ENCODE assay signal across 29 mouse cellular contexts in the genomic region with DNA sequence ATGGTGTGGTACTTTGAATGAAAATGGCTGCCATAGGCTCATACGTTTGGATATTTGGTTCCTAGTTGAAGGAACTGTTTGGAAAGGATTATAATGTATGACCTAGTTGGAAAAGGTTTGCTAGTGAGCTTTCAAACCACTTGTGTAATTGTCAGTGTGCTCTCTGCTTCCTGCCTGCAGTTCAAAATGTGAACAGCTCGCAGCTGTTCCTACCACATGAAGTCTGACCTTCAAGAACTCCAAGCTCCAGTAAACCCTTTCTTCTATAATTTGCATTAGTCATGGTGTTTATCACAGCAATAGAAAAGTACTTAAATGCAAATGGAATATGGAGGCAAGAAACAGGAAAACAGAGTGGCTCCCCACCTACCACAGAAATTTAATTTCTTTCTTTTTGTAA.
A peak's percentile ranks its signal among the peaks of the same experiment; 100 is the strongest.
DNase-seq lines count a peak whose midpoint lies in the region; ATAC-seq and TF ChIP-seq lines count a peak whose summit lies in the region.
"Had no signal": no experiment of that assay in that cellular context is flagged by ENCODE, and none has a peak within 500 bp of the region (broad histone marks: within the 10 kb centered on the region; RNA-seq: fewer than 3 reads in every experiment).

No protein-coding gene starts in this region.

- WGBS in midbrain, embryonic 12.5 days = 38% methylated on average over 2 of the region's 2 CpGs
- 41% methylated on average over 2 of the region's 2 CpGs for WGBS in midbrain, embryonic 14.5 days

- no peak overlapping the region for H3K4me2 ChIP-seq in midbrain, embryonic 12.5 days (replicated peaks)
- H3K4me2 ChIP-seq in midbrain, embryonic 14.5 days (ENCODE audit: low read length) = no peak overlapping the region
- H3K4me2 ChIP-seq: forebrain, embryonic 13.5 days; heart, embryonic 12.5 days; heart, embryonic 15.5 days; hindbrain, embryonic 14.5 days had no signal

- H3K4me3 ChIP-seq in midbrain, embryonic 12.5 days = no peak overlapping the region
- no peak overlapping the region for H3K4me3 ChIP-seq in midbrain, embryonic 14.5 days (replicated peaks; ENCODE audit: low read depth, low read length)
- H3K4me3 ChIP-seq: forebrain, embryonic 10.5 days; forebrain, embryonic 13.5 days; gastrocnemius, adult 2 months; heart, embryonic 12.5 days; heart, embryonic 15.5 days; hindbrain, embryonic 10.5 days had no signal

- TF ChIP-seq CTCF in brain, embryonic 14.5 days (IDR thresholded peaks at IDR 0.05; ENCODE audit: borderline replicate concordance, extremely low read depth, insufficient read depth, insufficient read length) = no peak

- H3K27ac ChIP-seq in midbrain, embryonic 12.5 days (replicated peaks) = no peak overlapping the region
- H3K27ac ChIP-seq in midbrain, embryonic 14.5 days (replicated peaks; ENCODE audit: low read depth, low read length) = no peak overlapping the region
- H3K27ac ChIP-seq: forebrain, embryonic 10.5 days; forebrain, embryonic 13.5 days; gastrocnemius, adult 2 months; heart, embryonic 15.5 days; hindbrain, embryonic 10.5 days; hindbrain, embryonic 14.5 days had no signal

- intact Hi-C loops in gastrocnemius, postnatal 14 days (cut with DNase I; ENCODE audit: low total_unique reads) = no loop called here

- no peak for DNase-seq in midbrain, embryonic 14.5 days
- peak; percentile 13 for DNase-seq in R1 (ENCODE audit: low read depth, low spot score)
- peak; percentile 24 for DNase-seq in brain, embryonic 14.5 days (ENCODE audit: low read depth)
- peak; percentile 18 for DNase-seq in retina, postnatal 1 day
- no peak for DNase-seq in kidney, postnatal 4 days
- DNase-seq in gastrocnemius, postnatal 14 days = no peak
- DNase-seq: adrenal gland, adult 8-10 months; adrenal gland, postnatal 25 days; cerebellum, adult 18-20 months; cerebellum, adult 9-10 months; cerebellum, postnatal 25 days; embryo, embryonic 11 days; gastrocnemius, adult 2 months; gastrocnemius, postnatal 25 days; heart, adult 18-20 months; heart, postnatal 10 days; heart, postnatal 36 days had no signal

- H3K27me3 ChIP-seq in midbrain, embryonic 12.5 days = no peaks in the 10 kb centered on the region
- H3K27me3 ChIP-seq in midbrain, embryonic 14.5 days (ENCODE audit: control insufficient read depth, insufficient read depth, low read length) = no peaks in the 10 kb centered on the region
- H3K27me3 ChIP-seq: forebrain, embryonic 13.5 days; heart, embryonic 12.5 days; heart, embryonic 15.5 days; Patski had no signal

- no peaks in the 10 kb centered on the region for H3K36me3 ChIP-seq in midbrain, embryonic 12.5 days
- no peaks in the 10 kb centered on the region for H3K36me3 ChIP-seq in midbrain, embryonic 14.5 days (ENCODE audit: control insufficient read depth, insufficient read depth, low read length)
- H3K36me3 ChIP-seq: forebrain, embryonic 10.5 days; G1E; heart, embryonic 12.5 days; heart, embryonic 15.5 days; hindbrain, embryonic 10.5 days had no signal

- no peak overlapping the region for H3K9ac ChIP-seq in midbrain, embryonic 12.5 days (replicated peaks)
- H3K9ac ChIP-seq in midbrain, embryonic 14.5 days (replicated peaks; ENCODE audit: low read length) = no peak overlapping the region
- H3K9ac ChIP-seq: forebrain, embryonic 13.5 days; heart, embryonic 12.5 days; heart, embryonic 15.5 days; hindbrain, embryonic 14.5 days had no signal

- H3K4me1 ChIP-seq in midbrain, embryonic 12.5 days = no peaks in the 10 kb centered on the region
- no peaks in the 10 kb centered on the region for H3K4me1 ChIP-seq in midbrain, embryonic 14.5 days (ENCODE audit: control insufficient read depth, insufficient read depth, low read length)
- H3K4me1 ChIP-seq: forebrain, embryonic 10.5 days; forebrain, embryonic 13.5 days; heart, embryonic 12.5 days; heart, embryonic 15.5 days; hindbrain, embryonic 10.5 days had no signal

- peak; percentile 54; the same call in 1 of the 2 replicates for ATAC-seq in midbrain, embryonic 12.5 days (ENCODE audit: low FRiP score, low read depth)
- no peak for ATAC-seq in midbrain, embryonic 14.5 days (ENCODE audit: low FRiP score, low TSS enrichment)
- ATAC-seq: activated CD4-positive, CD25-positive, alpha-beta regulatory T cell, adult 4 months; forebrain, embryonic 13.5 days; forebrain, embryonic 16.5 days; intestine, postnatal 0 days; Patski had no signal

- no peak for TF ChIP-seq POLR2A in brain, embryonic 14.5 days (IDR thresholded peaks at IDR 0.05; ENCODE audit: borderline replicate concordance, extremely low read depth, insufficient read depth, insufficient read length, poor library complexity, severe bottlenecking)

- no peaks in the 10 kb centered on the region for H3K9me3 ChIP-seq in midbrain, embryonic 12.5 days
- no peaks in the 10 kb centered on the region for H3K9me3 ChIP-seq in midbrain, embryonic 14.5 days (ENCODE audit: control insufficient read depth, low read length)
- H3K9me3 ChIP-seq: forebrain, embryonic 10.5 days; forebrain, embryonic 13.5 days; heart, embryonic 12.5 days; heart, embryonic 15.5 days; hindbrain, embryonic 10.5 days had no signal

Comparison
In these comparisons a context has a peak if more than half of its experiments do, and no peak if none do; other contexts are left out.
1. DNase-seq: peak in R1 (single experiment), brain, embryonic 14.5 days (single experiment) and retina, postnatal 1 day (single experiment); none in midbrain, embryonic 14.5 days (single experiment), kidney, postnatal 4 days (0 of 2) and gastrocnemius, postnatal 14 days (single experiment).